Mouse (Mus musculus): Measurements from ENCODE around the gene Pde4d.

Pde4d gene

DNA sequence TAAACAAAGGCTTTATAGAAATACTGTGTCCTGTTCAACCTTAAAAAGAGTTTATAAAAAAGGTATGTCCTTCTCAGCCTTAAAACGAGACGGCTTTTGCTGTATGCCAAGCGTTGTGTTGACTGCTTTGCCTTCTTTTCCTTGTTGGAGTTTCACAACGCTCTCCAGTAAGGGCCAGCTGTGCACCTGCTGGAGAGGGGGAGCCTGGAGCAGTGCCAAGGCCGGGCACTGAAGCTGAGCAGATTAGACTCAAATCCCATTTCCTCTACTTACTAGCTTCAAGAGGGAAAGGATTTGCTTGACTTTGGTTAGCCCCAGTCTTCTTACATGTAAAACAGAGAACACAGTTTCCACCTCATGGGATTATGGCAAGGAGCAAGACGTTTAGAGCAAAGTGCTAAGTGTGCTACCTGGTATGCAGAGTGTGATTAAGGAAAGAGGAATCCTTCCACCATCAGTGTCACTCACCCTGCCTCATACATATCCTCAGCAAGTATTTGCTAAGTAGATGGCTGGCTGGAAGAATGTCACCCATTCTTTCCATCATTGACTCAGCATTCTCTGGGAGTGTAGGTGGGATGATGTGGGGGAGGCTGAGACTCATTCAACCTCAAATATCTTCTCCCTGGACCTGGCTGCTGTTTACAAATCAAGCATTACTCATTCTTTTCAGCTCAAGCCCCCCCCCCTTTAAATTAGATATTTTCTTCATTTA, 149.6 kb downstream of the Pde4d start:
- no peak for DNase-seq (ENCODE audit: low spot score)

DNA sequence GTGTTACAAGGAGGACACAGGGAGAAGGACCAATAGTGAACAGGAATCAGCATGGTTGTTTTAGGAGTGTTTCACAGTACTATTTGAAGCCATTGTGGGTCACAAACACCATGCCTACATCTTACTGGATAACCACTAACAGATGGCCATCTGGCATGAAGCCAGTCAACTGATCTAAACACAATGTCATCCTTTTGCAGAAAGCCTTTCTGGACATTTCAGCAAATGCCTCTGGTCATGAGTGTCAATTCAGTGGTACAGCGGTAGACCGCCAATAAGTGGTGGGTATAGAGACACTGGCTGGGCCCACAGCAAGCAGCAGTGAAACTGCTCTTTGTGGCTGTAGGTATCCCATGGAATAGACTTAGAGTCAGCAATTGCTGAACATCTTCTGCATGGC, 151.3 kb downstream of the Pde4d start:
- DNase-seq (ENCODE audit: low spot score): no peak

DNA sequence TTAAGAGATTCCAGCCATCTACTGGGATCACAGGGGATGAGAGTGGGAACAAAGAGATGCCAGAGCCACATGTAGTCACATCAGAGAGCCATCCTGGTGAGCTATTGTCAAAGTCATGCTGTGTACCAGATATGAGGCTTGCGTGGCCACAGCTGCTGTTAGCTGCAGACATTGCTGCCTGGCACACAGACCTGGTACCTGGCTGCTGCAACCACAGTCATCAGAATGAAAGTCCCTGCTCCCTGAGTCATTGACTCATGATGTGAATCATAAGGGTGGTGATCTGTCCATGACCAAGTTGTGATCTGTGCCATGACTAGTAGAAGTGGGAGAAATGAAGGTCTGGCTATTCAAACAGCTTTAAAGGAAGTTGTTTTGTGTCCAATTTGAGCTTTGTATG, 153.8 kb downstream of the Pde4d start:
- no peak for DNase-seq (ENCODE audit: low spot score)

DNA sequence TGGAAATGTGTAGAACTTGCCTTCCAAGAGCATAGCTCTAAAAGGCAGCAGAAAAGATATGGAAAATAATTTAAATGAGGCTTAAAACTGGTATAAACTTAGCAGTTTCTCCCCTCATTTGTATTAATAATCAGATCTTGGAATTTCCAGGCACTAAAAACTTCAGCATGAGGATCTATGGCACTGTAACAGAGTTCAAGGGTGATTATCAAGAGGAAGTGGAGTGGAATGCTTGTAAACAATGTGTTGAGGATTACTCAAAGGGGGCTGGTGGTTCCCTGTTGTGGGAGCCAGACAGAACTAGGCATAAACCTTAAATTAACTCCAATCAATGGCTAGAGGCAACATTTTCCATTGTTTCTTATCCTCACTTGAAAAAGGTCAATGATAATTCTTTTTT, 154.5 kb downstream of the Pde4d start:
- DNase-seq (ENCODE audit: low spot score): no peak

DNA sequence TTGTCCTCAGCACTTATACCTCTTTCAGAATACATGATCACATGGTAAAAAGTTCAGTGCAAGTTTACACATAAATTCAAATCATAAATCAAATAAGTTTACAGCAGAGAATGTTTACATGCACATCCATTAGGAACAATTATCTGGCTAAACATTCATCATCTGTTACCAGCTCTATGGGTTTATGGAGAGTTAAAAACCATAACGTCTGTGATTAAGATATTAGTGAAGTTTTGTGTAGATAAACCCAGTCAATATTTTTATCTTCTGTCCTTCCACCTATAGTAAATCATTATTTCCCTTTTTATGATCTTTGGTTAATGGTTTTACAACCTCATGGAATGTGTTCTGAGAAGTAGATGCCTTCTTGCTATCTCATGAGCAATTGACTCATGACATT, 168.5 kb downstream of the Pde4d start:
- no peak for DNase-seq (ENCODE audit: low spot score)

- no peak for DNase-seq (ENCODE audit: low spot score)
Observed at GRCm38 (mm10) chr13:108622681-108623080, 172.9 kb downstream of the Pde4d start.

DNA sequence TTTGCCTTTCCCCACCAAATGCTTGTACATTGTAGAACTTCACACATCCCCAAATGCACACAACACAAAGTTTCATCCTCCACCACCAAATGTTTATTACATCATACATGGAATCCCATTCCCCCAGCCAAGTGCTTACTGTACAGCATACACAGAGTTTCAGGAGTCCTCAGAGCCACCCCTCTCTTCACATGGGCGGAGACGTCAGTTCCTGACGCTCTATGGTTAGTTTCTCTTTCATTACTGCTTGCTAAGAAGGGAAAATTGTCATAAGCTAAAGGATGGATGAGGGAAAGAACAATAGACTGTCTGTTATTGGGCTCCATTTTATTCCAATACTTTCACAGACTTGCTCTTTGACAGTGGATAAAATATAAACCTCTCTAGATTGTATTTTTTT, 174.2 kb downstream of the Pde4d start:
- no peak for DNase-seq (ENCODE audit: low spot score)

DNA sequence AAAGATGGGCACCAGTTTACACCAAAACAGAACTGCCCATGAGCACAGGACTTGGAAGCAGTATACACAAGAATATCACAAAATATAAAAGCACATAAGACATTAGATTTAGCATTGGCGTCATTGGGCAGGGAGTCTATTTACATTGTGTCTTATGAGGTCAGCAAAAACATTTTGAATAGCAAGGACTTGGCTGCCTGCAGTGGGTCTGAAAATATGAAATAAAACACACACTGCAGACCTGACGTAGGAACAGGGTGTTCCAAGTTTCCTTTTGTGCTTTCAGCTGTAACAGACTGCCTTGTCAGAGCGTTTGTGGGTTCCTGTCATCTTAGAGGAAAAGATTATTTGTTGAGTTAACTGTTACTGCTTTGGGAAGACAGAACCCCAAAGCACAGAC, 176.4 kb downstream of the Pde4d start:
- DNase-seq (ENCODE audit: low spot score): no peak

GRCm38 (mm10) chr13:108628501-108628900, 178.8 kb downstream of the Pde4d start:
- DNase-seq (ENCODE audit: low spot score): no peak

DNA sequence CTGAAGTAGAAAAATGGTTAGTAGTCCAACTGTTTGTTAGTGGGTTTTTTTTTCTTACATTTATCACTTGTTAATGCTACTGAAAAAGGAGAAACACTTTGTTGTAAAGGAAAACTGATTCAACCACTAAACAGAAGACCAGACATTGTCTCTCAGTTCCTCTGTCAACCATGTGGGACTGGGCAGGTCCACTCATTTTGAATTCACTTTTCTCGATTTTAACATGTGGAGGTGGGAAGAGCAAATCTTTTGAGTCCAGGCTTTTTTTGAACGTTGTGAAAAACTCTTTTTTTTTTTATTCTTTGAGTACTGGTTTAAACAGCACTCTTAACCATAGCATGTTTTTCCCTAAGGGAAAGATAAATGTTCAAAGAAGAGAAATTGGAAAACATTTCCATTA, 180.8 kb downstream of the Pde4d start:
- no peak for DNase-seq (ENCODE audit: low spot score)

DNA sequence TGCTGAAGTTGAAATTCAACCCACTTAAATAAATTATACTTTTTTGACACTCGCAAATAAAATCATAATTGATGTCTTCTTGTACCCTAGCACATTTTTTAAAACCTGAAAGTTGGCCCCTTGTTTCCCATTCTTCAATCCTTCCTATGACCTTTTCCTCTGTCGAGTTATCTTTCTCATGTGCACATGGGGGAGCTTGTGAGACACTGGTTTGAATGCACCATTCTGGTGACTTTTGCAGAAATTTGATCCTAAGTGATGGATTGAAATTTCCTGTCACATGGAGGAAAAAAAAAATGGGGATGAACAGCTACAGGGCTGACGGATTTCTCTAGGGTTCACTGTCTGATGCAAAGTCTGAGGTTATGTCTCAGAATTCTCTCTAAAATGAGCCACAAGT, 181.5 kb downstream of the Pde4d start:
- DNase-seq (ENCODE audit: low spot score): no peak

GRCm38 (mm10) chr13:108636526-108636925, 186.8 kb downstream of the Pde4d start:
- DNase-seq (ENCODE audit: low spot score): no peak

DNA sequence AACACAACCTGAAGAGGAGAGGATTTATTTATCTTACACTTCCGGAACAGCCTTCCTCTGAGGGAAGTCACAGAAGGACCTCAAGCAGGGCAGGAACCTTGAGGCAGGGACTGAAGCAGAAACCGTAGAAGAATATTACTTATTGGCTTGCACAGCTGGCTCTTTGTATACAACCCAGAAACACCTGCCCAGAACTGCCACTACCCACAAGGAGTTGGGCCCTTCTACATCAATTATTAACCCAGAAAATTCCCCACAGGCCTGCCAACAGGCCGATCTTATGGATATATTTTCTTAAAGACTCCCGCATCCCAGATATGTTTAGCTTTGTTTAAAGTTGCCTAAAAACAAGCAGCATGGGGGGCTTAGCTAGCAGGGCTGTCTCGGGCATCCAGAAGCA, 192.5 kb downstream of the Pde4d start:
- DNase-seq (ENCODE audit: low spot score): no peak

DNA sequence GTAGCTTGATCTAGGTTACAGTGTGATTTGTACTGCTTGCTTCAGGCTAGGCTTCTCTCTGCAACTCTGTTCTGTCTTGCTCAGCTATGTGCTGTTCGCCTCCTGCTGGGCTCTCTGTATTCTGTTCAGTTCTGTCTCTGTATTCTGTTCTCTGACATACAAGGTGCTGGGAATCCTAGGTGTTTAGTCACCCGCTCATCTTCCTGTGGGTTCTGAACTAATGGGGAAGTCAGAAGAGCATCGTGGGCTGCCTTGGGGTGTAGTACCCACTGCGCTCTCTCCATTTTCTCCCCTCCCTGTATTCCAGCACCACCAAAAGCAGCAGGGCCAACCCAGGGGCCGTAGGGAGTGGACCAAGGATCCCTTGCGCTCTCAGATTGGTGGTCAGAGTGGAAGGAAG, 197.1 kb downstream of the Pde4d start:
- DNase-seq (ENCODE audit: low spot score): no peak

GRCm38 (mm10) chr13:108647239-108647638, 197.5 kb downstream of the Pde4d start:
- DNase-seq (ENCODE audit: low spot score): no peak

DNA sequence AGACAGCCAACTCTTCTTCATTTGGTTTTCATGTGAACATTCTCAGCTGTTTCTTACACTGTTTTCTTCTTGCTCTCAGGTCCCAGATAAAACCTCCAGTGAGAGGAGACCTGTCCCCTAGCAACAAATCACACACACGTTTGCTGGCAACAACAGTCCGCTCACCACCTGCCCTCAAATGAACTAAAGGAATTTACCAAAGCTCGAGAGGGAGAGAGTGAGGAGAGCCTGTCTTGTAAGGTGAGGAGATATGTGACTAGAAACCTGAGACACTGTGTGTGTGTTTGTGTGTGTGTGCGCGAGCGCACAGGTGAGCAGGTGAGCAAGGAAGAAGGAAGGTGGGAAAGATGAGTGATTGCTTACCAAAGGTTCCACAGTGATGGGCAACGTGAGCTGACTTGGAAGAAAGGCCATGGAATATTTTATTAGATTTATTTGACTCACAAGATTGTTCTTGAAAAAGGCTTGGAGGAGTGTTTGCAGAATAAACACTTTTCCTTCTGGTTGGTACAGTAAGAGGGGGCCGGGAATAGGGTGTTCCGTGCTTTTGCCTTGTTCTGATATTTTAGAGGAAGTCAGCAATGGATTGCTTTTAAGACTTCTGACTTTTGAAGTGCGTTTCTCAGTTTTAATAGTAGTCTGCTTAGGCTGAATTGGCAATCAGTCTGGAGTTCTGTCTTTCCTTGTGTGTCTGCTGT, 204.4 kb downstream of the Pde4d start:
- no peak for DNase-seq (ENCODE audit: low spot score)

- no peak for DNase-seq (ENCODE audit: low spot score)
Observed at GRCm38 (mm10) chr13:108666579-108666978, 216.8 kb downstream of the Pde4d start.

DNA sequence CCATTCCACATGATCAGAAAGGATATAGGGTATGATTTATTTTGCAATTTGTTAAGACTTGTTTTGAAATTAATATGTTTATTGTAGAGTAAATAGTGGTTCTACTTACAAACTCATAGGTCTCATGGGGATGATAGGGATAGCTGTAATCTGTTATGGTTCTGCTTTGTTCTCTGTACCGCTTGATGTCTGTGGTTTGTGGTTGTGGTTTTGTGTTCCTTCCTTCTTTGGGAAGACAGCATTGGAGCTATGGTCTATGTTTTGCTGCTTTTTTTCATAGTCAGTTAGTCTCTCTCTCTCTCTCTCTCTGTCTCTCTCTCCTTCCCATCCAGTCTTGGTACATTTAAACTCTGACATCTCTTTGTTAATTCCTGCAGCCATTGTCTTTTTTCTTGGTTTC, 217.3 kb downstream of the Pde4d start:
- no peak for DNase-seq (ENCODE audit: low spot score)

GRCm38 (mm10) chr13:108677056-108677455, 227.3 kb downstream of the Pde4d start:
- DNase-seq (ENCODE audit: low spot score): no peak

DNA sequence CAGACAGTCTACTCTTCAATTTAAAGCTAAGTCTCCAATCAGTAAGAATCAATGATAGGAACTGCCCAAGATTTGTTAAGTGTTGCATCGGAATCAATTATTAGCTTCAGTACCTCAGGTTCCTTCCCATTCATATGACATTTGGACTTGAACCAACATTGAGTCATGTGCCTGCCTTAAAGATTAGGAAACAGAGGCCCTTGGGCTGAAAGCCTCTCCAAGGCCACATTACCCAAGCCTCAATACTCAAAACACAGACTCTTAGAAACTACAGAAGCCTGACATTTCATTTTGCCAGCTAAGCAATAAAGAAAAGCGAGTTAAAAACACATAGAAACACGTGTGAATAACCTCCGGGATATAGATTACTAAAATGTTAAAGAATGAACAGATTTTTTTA, 233.3 kb downstream of the Pde4d start:
- no peak for DNase-seq (ENCODE audit: low spot score)

DNA sequence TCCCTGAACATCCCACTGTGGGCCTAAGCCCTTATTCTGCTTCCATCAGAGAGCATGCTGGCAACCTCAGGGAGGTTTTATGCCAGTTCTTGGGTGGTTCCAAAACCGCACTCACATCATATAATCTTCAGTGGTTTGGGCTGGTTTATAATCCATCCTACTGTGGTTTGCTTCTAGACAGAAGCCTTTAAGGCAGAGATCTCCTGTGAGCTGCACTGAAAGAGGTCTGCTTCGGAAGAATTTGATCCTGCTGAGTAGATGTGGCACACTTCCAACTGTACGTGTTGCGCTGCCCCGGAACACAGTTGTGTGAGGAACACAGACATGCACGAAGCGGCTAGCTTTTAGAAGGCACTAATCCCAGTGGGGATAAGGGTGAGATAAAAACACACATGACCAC, 236.1 kb downstream of the Pde4d start:
- DNase-seq (ENCODE audit: low spot score): no peak

DNA sequence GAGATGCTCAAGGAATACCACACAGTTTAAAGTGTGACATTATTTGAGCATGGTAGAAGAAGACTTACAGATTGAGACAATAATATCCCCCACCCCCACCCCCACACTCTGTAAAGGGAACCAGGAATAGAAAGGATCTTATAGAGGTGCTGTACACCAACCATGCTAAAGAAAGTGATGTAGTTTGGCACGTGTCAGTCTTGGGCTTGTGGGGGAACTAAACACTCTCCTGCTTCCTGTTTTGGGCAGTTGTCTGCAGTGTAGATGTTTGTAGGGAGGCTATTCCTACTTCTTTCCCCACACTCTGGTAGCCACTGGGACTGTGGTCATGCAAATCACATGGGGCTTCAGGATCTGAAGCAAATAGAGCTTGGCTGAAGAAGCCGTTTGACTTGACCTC, 236.5 kb downstream of the Pde4d start:
- DNase-seq (ENCODE audit: low spot score): no peak

GRCm38 (mm10) chr13:108686807-108687206, 237.1 kb downstream of the Pde4d start:
- DNase-seq (ENCODE audit: low spot score): no peak

All from layer of hippocampus, adult 9-10 months (tissue).